Mouse (Mus musculus): Measurements from ENCODE around the gene H2-Ob. TPM values are rescaled to one million over a fixed set of nuclear protein-coding genes. Genes with fewer than 3 reads are reported as not detected.
"Not testable (repeated sequence)": the region's sequence is repeated elsewhere in the genome, so short reads cannot be mapped to it uniquely, and the experiment has no call there.

H2-Ob gene
- polyA plus RNA-seq, 1 experiment from 2014 or later, result not detected

DNA sequence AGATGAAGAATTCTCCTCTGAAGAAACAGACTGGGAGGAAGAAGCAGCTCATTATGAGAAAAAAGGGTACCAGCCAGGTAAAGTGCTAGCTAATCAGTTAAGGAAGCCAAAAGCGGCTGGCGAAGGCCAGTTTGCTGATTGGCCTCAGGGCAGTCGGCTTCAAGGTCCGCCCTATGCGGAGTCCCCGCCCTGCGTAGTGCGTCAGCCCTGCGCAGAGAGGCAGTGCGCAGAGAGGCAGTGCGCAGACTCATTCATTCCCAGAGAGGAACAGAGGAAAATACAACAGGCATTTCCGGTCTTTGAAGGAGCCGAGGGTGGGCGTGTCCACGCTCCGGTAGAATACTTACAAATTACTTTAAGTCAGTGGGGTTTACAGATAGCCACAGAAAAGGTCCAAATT, 18.3 kb upstream of the H2-Ob start:
- H3K36me3 ChIP-seq; H3K4me3 ChIP-seq (replicated peaks); ATAC-seq (ENCODE audit: insufficient number of reproducible peaks, insufficient read depth, low FRiP score, low TSS enrichment, low read depth); H3K4me2 ChIP-seq; H3K4me1 ChIP-seq (replicated peaks); H3K9ac ChIP-seq (replicated peaks); H3K27ac ChIP-seq: not testable (repeated sequence)
- H3K9me3 ChIP-seq, result peaks cover 17% of the 10 kb centered on the region
- peaks cover 11% of the 10 kb centered on the region for H3K27me3 ChIP-seq
- WGBS, result 96% methylated on average over 7 of the region's 16 CpGs

DNA sequence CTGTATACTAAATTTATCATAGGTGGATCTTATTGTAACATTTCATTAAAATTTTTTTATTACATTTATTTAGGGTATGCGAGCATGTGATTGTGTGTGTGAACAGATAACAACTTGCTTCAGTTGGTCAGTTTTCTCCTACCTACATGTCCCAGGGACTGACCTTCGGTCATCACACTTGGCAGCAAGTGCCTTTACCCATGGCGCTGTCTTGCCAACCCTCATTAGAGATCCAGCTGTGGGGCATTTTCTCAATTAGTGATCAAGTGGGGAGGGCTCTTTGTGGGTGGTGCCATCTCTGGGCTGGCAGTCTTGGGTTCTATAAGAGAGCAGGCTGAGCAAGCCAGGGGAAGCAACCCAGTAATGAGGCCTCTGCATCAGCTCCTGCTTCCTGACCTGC, 13.9 kb upstream of the H2-Ob start:
- WGBS, result 94% methylated on average over 3 of the region's 3 CpGs
- H3K4me1 ChIP-seq (replicated peaks), result no peaks in the 10 kb centered on the region

DNA sequence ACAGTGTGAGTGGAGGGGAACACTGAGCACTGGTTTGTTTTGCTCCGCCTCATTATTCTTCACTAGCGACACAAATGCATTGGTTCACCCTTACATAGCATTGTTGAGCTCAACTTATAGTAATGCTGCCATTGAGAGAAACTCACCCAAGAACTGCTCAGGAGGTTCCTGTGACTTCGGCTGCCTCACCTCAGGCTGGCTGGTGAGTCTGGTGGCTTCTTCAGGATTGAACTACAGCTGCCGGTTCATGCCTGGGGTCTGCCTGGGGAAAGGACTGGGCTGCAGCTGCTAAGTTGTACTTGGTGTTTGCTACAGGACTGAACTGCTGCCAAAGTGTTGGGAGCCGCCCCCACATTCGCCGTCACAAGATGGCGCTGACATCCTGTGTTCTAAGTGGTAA, 13.3 kb upstream of the H2-Ob start:
- no peak overlapping the region for H3K27ac ChIP-seq
- H3K4me2 ChIP-seq, result no peak overlapping the region
- H3K9ac ChIP-seq (replicated peaks), result no peak overlapping the region
- H3K27me3 ChIP-seq, result no peaks in the 10 kb centered on the region
- H3K9me3 ChIP-seq, result peaks cover 9% of the 10 kb centered on the region
- no peak overlapping the region for H3K4me3 ChIP-seq (replicated peaks)
- no peaks in the 10 kb centered on the region for H3K36me3 ChIP-seq
- ATAC-seq (ENCODE audit: insufficient number of reproducible peaks, insufficient read depth, low FRiP score, low TSS enrichment, low read depth), result no peak
- no peaks in the 10 kb centered on the region for H3K4me1 ChIP-seq (replicated peaks)
- 98% methylated on average over 8 of the region's 8 CpGs for WGBS

More for the DNA sequence above, 13.9 kb upstream of the H2-Ob start:
- H3K4me2 ChIP-seq, result no peak overlapping the region
- peaks cover 9% of the 10 kb centered on the region for H3K9me3 ChIP-seq
- H3K27me3 ChIP-seq, result no peaks in the 10 kb centered on the region
- H3K27ac ChIP-seq, result no peak overlapping the region
- no peak overlapping the region for H3K4me3 ChIP-seq (replicated peaks)
- ATAC-seq (ENCODE audit: insufficient number of reproducible peaks, insufficient read depth, low FRiP score, low TSS enrichment, low read depth), result no peak
- H3K36me3 ChIP-seq, result no peaks in the 10 kb centered on the region
- H3K9ac ChIP-seq (replicated peaks), result no peak overlapping the region

DNA sequence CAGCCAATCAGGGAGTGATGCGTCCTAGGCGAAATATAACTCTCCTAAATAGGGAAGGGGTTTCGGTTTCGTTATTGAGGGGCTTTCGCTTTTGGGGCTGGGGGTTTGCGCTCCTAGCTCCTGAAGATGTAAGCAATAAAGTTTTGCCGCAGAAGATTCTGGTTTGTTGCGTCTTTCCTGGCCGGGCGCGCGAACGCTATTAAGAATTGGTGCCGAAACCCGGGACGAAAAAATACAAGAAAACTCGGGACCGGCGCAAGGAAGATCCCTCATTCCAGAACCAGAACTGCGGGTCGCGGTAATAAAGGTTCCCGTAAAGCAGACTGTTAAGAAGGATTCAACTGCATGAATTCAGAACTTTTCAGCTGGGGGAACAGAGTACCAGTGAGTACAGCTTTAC, 12.8 kb upstream of the H2-Ob start:
- H3K27me3 ChIP-seq; H3K27ac ChIP-seq; ATAC-seq (ENCODE audit: insufficient number of reproducible peaks, insufficient read depth, low FRiP score, low TSS enrichment, low read depth); H3K9ac ChIP-seq (replicated peaks); H3K36me3 ChIP-seq; H3K9me3 ChIP-seq; H3K4me3 ChIP-seq (replicated peaks); H3K4me2 ChIP-seq; H3K4me1 ChIP-seq (replicated peaks): not testable (repeated sequence)
- WGBS, result over 99% methylated on average over 15 of the region's 23 CpGs

DNA sequence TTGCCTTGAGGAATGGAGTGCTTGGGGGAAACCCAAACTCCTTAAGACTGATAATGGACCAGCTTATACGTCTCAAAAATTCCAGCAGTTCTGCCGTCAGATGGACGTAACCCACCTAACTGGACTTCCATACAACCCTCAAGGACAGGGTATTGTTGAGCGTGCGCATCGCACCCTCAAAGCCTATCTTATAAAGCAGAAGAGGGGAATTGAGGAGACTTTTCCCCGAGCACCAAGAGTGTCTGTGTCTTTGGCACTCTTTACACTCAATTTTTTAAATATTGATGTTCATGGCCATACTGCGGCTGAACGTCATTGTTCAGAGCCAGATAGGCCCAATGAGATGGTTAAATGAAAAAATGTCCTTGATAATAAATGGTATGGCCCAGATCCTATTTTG, 7.7 kb upstream of the H2-Ob start:
- H3K4me3 ChIP-seq (replicated peaks); H3K9me3 ChIP-seq; H3K4me1 ChIP-seq (replicated peaks); H3K27ac ChIP-seq; H3K9ac ChIP-seq (replicated peaks); H3K4me2 ChIP-seq; H3K27me3 ChIP-seq; ATAC-seq (ENCODE audit: insufficient number of reproducible peaks, insufficient read depth, low FRiP score, low TSS enrichment, low read depth); H3K36me3 ChIP-seq: not testable (repeated sequence)
- WGBS, result 94% methylated on average over 9 of the region's 9 CpGs

DNA sequence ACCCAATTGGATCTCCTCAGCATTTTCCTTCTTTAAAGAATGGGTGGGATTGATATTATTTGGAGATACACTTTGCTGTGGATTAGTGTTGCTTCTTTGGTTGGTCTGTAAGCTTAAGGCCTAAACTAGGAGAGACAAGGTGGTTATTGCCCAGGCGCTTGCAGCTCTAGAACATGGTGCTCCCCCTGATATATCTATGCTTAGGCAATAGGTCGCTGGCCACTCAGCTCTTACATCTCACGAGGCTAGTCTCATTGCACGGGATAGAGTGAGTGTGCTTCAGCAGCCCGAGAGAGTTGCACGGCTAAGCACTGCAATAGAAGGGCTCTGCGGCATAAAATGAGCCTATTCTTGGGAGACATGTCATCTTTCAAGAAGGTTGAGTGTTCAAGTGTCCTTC, 6.7 kb upstream of the H2-Ob start:
- H3K4me3 ChIP-seq (replicated peaks); H3K9me3 ChIP-seq; H3K27me3 ChIP-seq; H3K9ac ChIP-seq (replicated peaks); H3K36me3 ChIP-seq; H3K27ac ChIP-seq; H3K4me2 ChIP-seq; ATAC-seq (ENCODE audit: insufficient number of reproducible peaks, insufficient read depth, low FRiP score, low TSS enrichment, low read depth); H3K4me1 ChIP-seq (replicated peaks): not testable (repeated sequence)
- WGBS, result 91% methylated on average over 5 of the region's 7 CpGs

DNA sequence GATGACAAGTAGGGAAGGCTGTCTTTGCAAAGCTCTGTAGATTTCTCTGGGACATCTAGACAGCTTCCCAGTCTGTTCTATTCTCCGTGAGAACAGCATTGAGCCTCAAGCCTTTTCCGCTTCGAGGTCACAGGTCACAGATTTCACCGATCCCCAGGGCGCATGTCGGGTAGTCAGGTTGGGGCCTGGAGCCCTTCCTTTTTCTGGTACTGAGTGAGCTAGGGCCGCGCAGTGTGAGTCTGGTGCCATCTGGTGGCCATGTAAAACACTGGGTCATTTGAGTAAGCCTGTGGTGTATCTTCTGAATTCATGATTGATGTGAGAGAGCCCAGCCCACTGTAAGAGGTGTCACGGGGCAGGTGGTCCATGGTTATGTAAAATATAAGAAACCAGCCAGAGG, 3.8 kb upstream of the H2-Ob start:
- no peak for ATAC-seq (ENCODE audit: insufficient number of reproducible peaks, insufficient read depth, low FRiP score, low TSS enrichment, low read depth)
- Histone ChIP-seq H3K4me3 (replicated peaks) (no peak overlapping the region), H3K4me1 (replicated peaks) (no peaks in the 10 kb centered on the region), H3K36me3 (no peaks in the 10 kb centered on the region), H3K27ac (no peak overlapping the region), H3K4me2 (no peak overlapping the region), H3K9me3 (no peaks in the 10 kb centered on the region), H3K27me3 (no peaks in the 10 kb centered on the region), H3K9ac (replicated peaks) (no peak overlapping the region)
- WGBS, result 52% methylated on average over 9 of the region's 9 CpGs

DNA sequence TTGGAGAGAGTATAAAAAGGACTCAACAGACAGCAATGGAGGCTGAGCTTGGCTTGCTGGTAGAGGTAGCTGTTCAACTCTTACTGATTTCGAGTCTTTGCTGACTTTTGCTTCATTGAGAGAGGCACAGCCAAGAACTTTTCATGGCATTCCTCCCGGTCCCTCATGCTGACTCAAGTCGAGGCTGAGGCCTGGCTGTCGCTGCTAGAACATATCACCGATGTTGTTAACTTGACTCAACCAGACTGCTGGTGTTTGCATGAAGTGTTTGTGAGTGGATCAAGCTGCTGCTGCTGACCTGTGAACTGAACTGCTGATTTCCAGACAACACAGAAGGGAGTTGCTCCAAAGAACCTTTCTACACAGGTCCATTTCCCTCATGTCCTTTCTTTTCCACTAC, 2.0 kb upstream of the H2-Ob start:
- H3K9ac ChIP-seq (replicated peaks), result no peak overlapping the region
- H3K4me3 ChIP-seq (replicated peaks), result no peak overlapping the region
- no peaks in the 10 kb centered on the region for H3K9me3 ChIP-seq
- no peaks in the 10 kb centered on the region for H3K4me1 ChIP-seq (replicated peaks)
- H3K36me3 ChIP-seq, result no peaks in the 10 kb centered on the region
- H3K4me2 ChIP-seq, result no peak overlapping the region
- 85% methylated on average over 5 of the region's 5 CpGs for WGBS
- H3K27ac ChIP-seq, result no peak overlapping the region
- no peaks in the 10 kb centered on the region for H3K27me3 ChIP-seq
- no peak for ATAC-seq (ENCODE audit: insufficient number of reproducible peaks, insufficient read depth, low FRiP score, low TSS enrichment, low read depth)

DNA sequence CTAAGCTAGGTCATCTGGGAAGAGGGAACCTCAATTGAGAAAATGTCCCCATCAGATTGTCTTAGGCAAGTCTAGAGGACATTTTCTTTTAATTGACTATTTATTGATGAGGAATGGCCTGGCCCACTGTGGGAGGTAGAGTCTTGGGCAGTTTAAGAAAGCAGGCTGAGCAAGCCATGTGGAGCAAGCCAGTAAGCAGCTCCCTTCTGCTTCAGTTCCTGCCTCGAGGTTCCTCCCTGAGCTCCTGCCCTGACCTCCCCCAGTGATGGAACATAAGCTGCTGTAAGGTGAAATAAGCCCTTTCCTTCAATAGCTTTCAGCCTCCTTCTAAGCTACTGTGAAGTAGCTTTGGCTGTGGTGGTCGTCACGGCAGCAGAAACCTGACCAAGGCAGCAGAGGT, 962 bp upstream of the H2-Ob start:
- H3K27me3 ChIP-seq, result no peaks in the 10 kb centered on the region; the same call in 1 of the 2 replicates
- H3K36me3 ChIP-seq, result no peaks in the 10 kb centered on the region
- no peaks in the 10 kb centered on the region for H3K9me3 ChIP-seq
- no peak for ATAC-seq (ENCODE audit: insufficient number of reproducible peaks, insufficient read depth, low FRiP score, low TSS enrichment, low read depth)
- H3K4me2 ChIP-seq, result no peak overlapping the region
- no peak overlapping the region for H3K27ac ChIP-seq
- WGBS, result 81% methylated on average over 3 of the region's 3 CpGs
- H3K4me3 ChIP-seq (replicated peaks), result no peak overlapping the region
- H3K9ac ChIP-seq (replicated peaks), result no peak overlapping the region
- H3K4me1 ChIP-seq (replicated peaks), result no peaks in the 10 kb centered on the region

DNA sequence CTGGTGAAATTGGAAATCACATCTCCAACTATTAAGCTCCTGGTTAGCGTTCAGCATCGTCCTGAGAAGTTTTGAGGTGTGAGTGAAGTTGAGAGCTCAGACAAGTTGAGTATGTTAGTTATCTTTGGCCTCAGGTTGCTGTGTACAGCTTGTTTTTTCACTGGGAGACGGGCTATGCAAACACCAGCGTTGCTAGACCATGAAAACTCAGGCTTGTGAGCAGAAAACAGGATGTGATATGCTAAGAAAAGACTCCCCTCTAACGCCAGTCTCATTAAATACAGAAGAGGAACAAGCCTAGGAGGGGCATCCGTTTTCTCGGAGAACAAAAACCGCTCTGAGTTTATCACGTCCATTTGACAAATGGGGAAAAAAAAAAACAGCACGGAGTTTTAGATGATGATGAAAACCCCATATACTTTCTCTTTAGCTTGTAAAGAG, 918 bp downstream of the H2-Ob start:
- no peak overlapping the region for H3K27ac ChIP-seq
- no peak overlapping the region for H3K9ac ChIP-seq (replicated peaks)
- no peak overlapping the region for H3K4me3 ChIP-seq (replicated peaks)
- H3K4me1 ChIP-seq (replicated peaks), result no peaks in the 10 kb centered on the region
- no peaks in the 10 kb centered on the region for H3K36me3 ChIP-seq
- H3K9me3 ChIP-seq, result no peaks in the 10 kb centered on the region
- H3K4me2 ChIP-seq, result no peak overlapping the region
- H3K27me3 ChIP-seq, result no peaks in the 10 kb centered on the region; the same call in 1 of the 2 replicates
- 69% methylated on average over 10 of the region's 10 CpGs for WGBS
- no peak for ATAC-seq (ENCODE audit: insufficient number of reproducible peaks, insufficient read depth, low FRiP score, low TSS enrichment, low read depth)

DNA sequence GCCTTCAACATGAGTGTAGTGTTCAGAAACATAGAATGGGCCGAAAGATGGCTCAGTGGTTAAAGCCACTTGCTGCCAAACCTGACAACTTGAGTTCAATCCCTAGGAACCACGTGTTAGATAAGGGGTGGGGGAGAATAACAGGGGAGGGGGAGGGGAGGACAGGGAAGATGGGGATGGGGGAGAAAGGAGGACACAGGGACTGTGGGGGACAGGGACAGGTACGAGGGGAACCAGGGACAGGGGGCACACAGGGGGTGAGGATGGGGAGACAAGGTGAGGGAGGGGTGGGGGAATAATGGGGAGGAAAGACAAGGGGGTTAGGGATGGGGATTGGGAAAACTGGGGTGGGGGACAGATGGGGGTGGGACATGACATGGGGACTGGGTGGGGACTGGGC, 1.7 kb downstream of the H2-Ob start:
- Histone ChIP-seq H3K4me3 (replicated peaks) (no peak overlapping the region), H3K9ac (replicated peaks) (no peak overlapping the region), H3K27ac (no peak overlapping the region), H3K27me3 (no peaks in the 10 kb centered on the region; the same call in 1 of the 2 replicates), H3K4me2 (no peak overlapping the region), H3K9me3 (no peaks in the 10 kb centered on the region), H3K4me1 (replicated peaks) (no peaks in the 10 kb centered on the region), H3K36me3 (no peaks in the 10 kb centered on the region)
- no peak for ATAC-seq (ENCODE audit: insufficient number of reproducible peaks, insufficient read depth, low FRiP score, low TSS enrichment, low read depth)
- WGBS, result 66% methylated on average over 3 of the region's 3 CpGs

DNA sequence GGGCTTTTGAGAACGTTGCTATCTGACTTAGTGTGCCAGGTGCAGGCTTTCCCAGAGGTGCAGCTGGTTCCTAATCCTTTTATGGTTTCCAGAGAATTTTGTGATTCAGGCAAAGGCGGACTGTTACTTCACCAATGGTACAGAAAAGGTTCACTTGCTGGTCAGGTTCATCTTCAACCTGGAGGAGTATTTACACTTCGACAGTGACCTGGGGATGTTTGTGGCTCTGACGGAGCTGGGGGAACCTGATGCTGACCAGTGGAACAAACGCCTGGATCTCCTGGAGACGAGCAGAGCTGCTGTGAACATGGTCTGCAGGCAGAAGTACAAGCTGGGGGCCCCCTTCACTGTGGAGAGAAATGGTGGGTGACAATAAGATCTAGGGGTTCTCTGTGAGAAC, 2.2 kb downstream of the H2-Ob start:
- no peak overlapping the region for H3K27ac ChIP-seq
- H3K4me2 ChIP-seq, result no peak overlapping the region
- H3K36me3 ChIP-seq, result no peaks in the 10 kb centered on the region
- no peaks in the 10 kb centered on the region for H3K9me3 ChIP-seq
- H3K27me3 ChIP-seq, result no peaks in the 10 kb centered on the region; the same call in 1 of the 2 replicates
- H3K4me1 ChIP-seq (replicated peaks), result no peaks in the 10 kb centered on the region
- no peak overlapping the region for H3K4me3 ChIP-seq (replicated peaks)
- 78% methylated on average over 6 of the region's 6 CpGs for WGBS
- ATAC-seq (ENCODE audit: insufficient number of reproducible peaks, insufficient read depth, low FRiP score, low TSS enrichment, low read depth), result no peak
- no peak overlapping the region for H3K9ac ChIP-seq (replicated peaks)
